Mouse (Mus musculus) midbrain, postnatal 0 days (tissue): Measurements from ENCODE around the gene Ak8. TPM values are rescaled to one million over a fixed set of nuclear protein-coding genes. Genes with fewer than 3 reads are reported as not detected.

ENCODE experiments used
- ATAC-seq: fragments of 200-750 bp; cut with Nextera tagmentation; 2 replicates; pipeline ENCODE4 v1.8.0; 2017; ENCODE audit warnings: moderate number of reproducible peaks, mild to moderate bottlenecking, moderate TSS enrichment, moderate library complexity; ENCODE audit not compliant: low FRiP score
- DNase-seq: peaks from one replicate; pipeline ENCODE4 v3.0.0-alpha.2; 2015; ENCODE audit warnings: low spot score
- H3K27ac ChIP-seq: fragments of 300-500 bp; sonication (generic); 2 replicates; pipeline ENCODE4 v1.5.1; 2014; ENCODE audit warnings: low read depth, mild to moderate bottlenecking, low read length, mixed read lengths
- H3K27me3 ChIP-seq: fragments of 300-500 bp; sonication (generic); 2 replicates; pipeline ENCODE4 v1.6.1; 2014; ENCODE audit warnings: low read length, control low read depth, mixed read lengths; ENCODE audit not compliant: insufficient read depth
- H3K36me3 ChIP-seq: fragments of 300-500 bp; sonication (generic); 2 replicates; pipeline ENCODE4 v1.6.1; 2014; ENCODE audit warnings: low read length, control low read depth, mixed read lengths; ENCODE audit not compliant: insufficient read depth
- H3K4me1 ChIP-seq: fragments of 300-500 bp; sonication (generic); 2 replicates; pipeline ENCODE4 v1.6.1; 2014; ENCODE audit warnings: mild to moderate bottlenecking, control low read depth, antibody characterized with exemption, low read length, mixed read lengths; ENCODE audit not compliant: insufficient read depth
- H3K4me2 ChIP-seq: fragments of 300-500 bp; sonication (generic); 2 replicates; pipeline ENCODE4 v1.6.1; 2014; ENCODE audit warnings: low read depth, mild to moderate bottlenecking, low read length, mixed read lengths; ENCODE audit not compliant: poor library complexity, severe bottlenecking
- H3K4me3 ChIP-seq: fragments of 300-500 bp; sonication (generic); 2 replicates; pipeline ENCODE4 v1.5.1; 2014; ENCODE audit warnings: low read depth, mild to moderate bottlenecking, low read length, moderate library complexity
- H3K9ac ChIP-seq: fragments of 300-500 bp; sonication (generic); replicated peaks from 2 replicates; pipeline ENCODE4 v1.6.1; 2014; ENCODE audit warnings: mild to moderate bottlenecking, low read length, moderate library complexity, mixed read lengths; ENCODE audit not compliant: poor library complexity, severe bottlenecking
- H3K9me3 ChIP-seq: fragments of 300-500 bp; sonication (generic); 2 replicates; pipeline ENCODE4 v1.6.1; 2016; ENCODE audit warnings: low read length, control low read depth
- CTCF ChIP-seq: IDR thresholded peaks from 2 replicates; pipeline ENCODE4 v1.5.1; 2016; ENCODE audit warnings: antibody characterized with exemption, mild to moderate bottlenecking
- WGBS: fragments of 180-500 bp; shearing (Covaris S2); extraction: QIAGEN DNeasy Blood & Tissue Kit; methylation state at CpG from one replicate; pipeline ENCODE4 v1.1.7; 2014; 5-methylcytosine and 5-hydroxymethylcytosine counted together
- polyA plus RNA-seq: library from polyadenylated mRNA; unstranded; fragments of >200 nt; fragmentation: Nextera tagmentation; extraction: Ambion mirVana; gene quantifications from 2 replicates; pipeline ENCODE4 v1.2.1, GENCODE M21; 2015
- total RNA-seq: library from RNA; depleted of rRNA; stranded (reverse); fragments of >200 nt; gene quantifications from 2 replicates; pipeline ENCODE4 v1.2.3, GENCODE M21; 2014

The Ak8 gene
- total and polyA plus RNA-seq, 2 experiments from 2014 or later = 2.3 to 4.9 TPM

- peak; percentile 34 for DNase-seq
- WGBS = 80% methylated on average over 8 of the region's 8 CpGs
Observed at GRCm38 (mm10) chr2:28713036-28713435, 13.1 kb downstream of the Ak8 start.

GRCm38 (mm10) chr2:28722419-28722818, 22.5 kb downstream of the Ak8 start:
- TF ChIP-seq CTCF = no peak
- no peak for DNase-seq
- 88% methylated on average over 8 of the region's 8 CpGs for WGBS
- no peaks in the 10 kb centered on the region for H3K9me3 ChIP-seq
- no peak overlapping the region for H3K9ac ChIP-seq
- H3K27ac ChIP-seq = no peak overlapping the region
- no peaks in the 10 kb centered on the region for H3K36me3 ChIP-seq
- no peak overlapping the region for H3K4me2 ChIP-seq
- no peak overlapping the region for H3K4me3 ChIP-seq
- ATAC-seq = no peak
- H3K27me3 ChIP-seq = no peaks in the 10 kb centered on the region
- H3K4me1 ChIP-seq = no peaks in the 10 kb centered on the region; the same call in 1 of the 2 replicates

More at GRCm38 (mm10) chr2:28713036-28713435, 13.1 kb downstream of the Ak8 start:
- Histone ChIP-seq H3K27me3 (no peaks in the 10 kb centered on the region), H3K36me3 (no peaks in the 10 kb centered on the region), H3K4me2 (no peak overlapping the region), H3K4me1 (no peaks in the 10 kb centered on the region), H3K9me3 (no peaks in the 10 kb centered on the region), H3K27ac (no peak overlapping the region), H3K4me3 (no peak overlapping the region), H3K9ac (no peak overlapping the region)
- no peak for TF ChIP-seq CTCF
- no peak for ATAC-seq

- no peak overlapping the region for H3K9ac ChIP-seq
- no peak for DNase-seq
- no peaks in the 10 kb centered on the region for H3K27me3 ChIP-seq
- no peaks in the 10 kb centered on the region; the same call in 1 of the 2 replicates for H3K4me1 ChIP-seq
- no peak overlapping the region for H3K27ac ChIP-seq
- no peak for TF ChIP-seq CTCF
- no peaks in the 10 kb centered on the region for H3K36me3 ChIP-seq
- H3K4me3 ChIP-seq = no peak overlapping the region
- 54% methylated on average over 9 of the region's 9 CpGs for WGBS
- H3K4me2 ChIP-seq = no peak overlapping the region
- ATAC-seq = no peak
- H3K9me3 ChIP-seq = no peaks in the 10 kb centered on the region
Observed at GRCm38 (mm10) chr2:28723912-28724311, 23.9 kb downstream of the Ak8 start.

- no peaks in the 10 kb centered on the region for H3K4me1 ChIP-seq
- peak overlapping the region; percentile 32; the same call in 1 of the 2 replicates for H3K27ac ChIP-seq
- DNase-seq (no peak), ATAC-seq (0 out of 2 replicates have a peak, but pooled peaks have one; percentile 31)
- H3K4me3 ChIP-seq = no peak overlapping the region
- H3K4me2 ChIP-seq = no peak overlapping the region
- WGBS = 31% methylated on average over 16 of the region's 16 CpGs
- H3K36me3 ChIP-seq = no peaks in the 10 kb centered on the region
- no peak for TF ChIP-seq CTCF
- H3K9ac ChIP-seq = no peak overlapping the region
- no peaks in the 10 kb centered on the region for H3K9me3 ChIP-seq
- H3K27me3 ChIP-seq = no peaks in the 10 kb centered on the region
Observed at GRCm38 (mm10) chr2:28727786-28728404, 27.9 kb downstream of the Ak8 start.

- no peak overlapping the region for H3K4me2 ChIP-seq
Observed at GRCm38 (mm10) chr2:28730676-28731075, 30.7 kb downstream of the Ak8 start.

GRCm38 (mm10) chr2:28737112-28737511, 37.1 kb downstream of the Ak8 start:
- Histone ChIP-seq H3K9me3 (no peaks in the 10 kb centered on the region), H3K4me2 (no peak overlapping the region), H3K27ac (no peak overlapping the region), H3K27me3 (no peaks in the 10 kb centered on the region), H3K9ac (no peak overlapping the region), H3K36me3 (no peaks in the 10 kb centered on the region), H3K4me3 (no peak overlapping the region), H3K4me1 (no peaks in the 10 kb centered on the region)
- no peak for ATAC-seq
- TF ChIP-seq CTCF = no peak
- WGBS = 81% methylated on average over 5 of the region's 5 CpGs
- DNase-seq = peak; percentile 65

More at GRCm38 (mm10) chr2:28730676-28731075, 30.7 kb downstream of the Ak8 start:
- Histone ChIP-seq H3K4me3 (no peak overlapping the region), H3K9me3 (no peaks in the 10 kb centered on the region), H3K9ac (no peak overlapping the region), H3K27me3 (no peaks in the 10 kb centered on the region), H3K36me3 (no peaks in the 10 kb centered on the region), H3K27ac (no peak overlapping the region), H3K4me1 (no peaks in the 10 kb centered on the region)
- DNase-seq (no peak), ATAC-seq (no peak)
- no peak for TF ChIP-seq CTCF
